Mouse (Mus musculus) kidney, adult 9 months (tissue): ENCODE results near the gene Zfp641.

ENCODE experiments used
- DNase-seq: peaks from one replicate; pipeline ENCODE4 v3.0.0; 2022

Zfp641 gene

GRCm38 (mm10) chr15:98295628-98296551 is at the start of gene Zfp641:
Gene Zfp641, minus strand, starts transcription at chr15:98296161.
- peak; percentile 26 for DNase-seq

GRCm38 (mm10) chr15:98340887-98341286 is 44.9 kb upstream of the Zfp641 start, which contains the start of gene Olfr284:
Gene Olfr284, minus strand, starts transcription at chr15:98340987.
- DNase-seq, result no peak

- no peak for DNase-seq
Measured at GRCm38 (mm10) chr15:98317177-98317724, 21.3 kb upstream of the Zfp641 start, which contains the start of gene Olfr285. Gene Olfr285, minus strand, starts transcription at chr15:98317353.

- DNase-seq, result peak; percentile 18
Measured at GRCm38 (mm10) chr15:98315703-98316102, 19.7 kb upstream of the Zfp641 start.

GRCm38 (mm10) chr15:98293651-98294050 is 2.3 kb downstream of the Zfp641 start:
- no peak for DNase-seq

GRCm38 (mm10) chr15:98288566-98288965 is 7.4 kb downstream of the Zfp641 start:
- DNase-seq, result peak; percentile 53

- peak; percentile 67 for DNase-seq
Measured at GRCm38 (mm10) chr15:98286418-98286817, 9.5 kb downstream of the Zfp641 start.

- no peak for DNase-seq
Measured at GRCm38 (mm10) chr15:98257776-98258175, 38.2 kb downstream of the Zfp641 start.

GRCm38 (mm10) chr15:98257193-98257592 is 38.8 kb downstream of the Zfp641 start, which contains the start of gene H1fnt:
Gene H1fnt, minus strand, starts transcription at chr15:98257293.
- no peak for DNase-seq

GRCm38 (mm10) chr15:98256271-98256670 is 39.7 kb downstream of the Zfp641 start:
- DNase-seq, result peak; percentile 95
